Mouse (Mus musculus): ENCODE results near the gene Hist1h2bf.

Hist1h2bf gene

DNA sequence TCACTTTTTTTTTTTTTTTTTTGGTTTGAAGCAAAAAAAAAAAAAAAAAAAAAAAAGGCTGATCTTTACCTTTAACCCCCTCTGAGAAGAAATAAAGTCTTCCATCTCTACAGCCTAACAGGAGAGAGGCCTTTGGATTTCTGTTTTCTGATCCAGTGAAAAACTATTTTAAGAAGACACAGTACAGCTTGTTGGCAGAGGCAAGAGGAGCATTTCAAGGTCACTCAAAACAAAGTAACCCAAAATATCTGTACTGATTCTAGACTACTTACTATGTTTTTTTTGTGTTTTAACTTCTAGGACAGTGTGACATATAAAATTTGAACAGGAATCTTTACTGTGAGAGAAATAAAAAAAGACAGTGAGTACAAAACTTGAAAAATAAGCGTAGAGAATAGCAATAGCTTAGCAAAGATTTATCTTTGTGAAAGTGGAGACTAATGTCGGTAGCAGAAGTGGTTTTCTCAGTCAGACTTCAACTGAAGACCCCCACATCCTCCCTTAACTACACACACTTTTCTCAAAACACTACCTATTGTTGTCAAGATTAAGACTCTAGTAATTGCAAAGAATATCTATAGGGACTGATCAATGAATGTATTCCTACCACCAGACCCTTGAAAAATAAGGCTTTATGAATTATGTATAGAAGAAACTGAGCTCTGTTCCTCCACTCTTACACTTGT, 44.4 kb downstream of the Hist1h2bf start:
- DNase-seq (ENCODE audit: low spot score), result no peak

DNA sequence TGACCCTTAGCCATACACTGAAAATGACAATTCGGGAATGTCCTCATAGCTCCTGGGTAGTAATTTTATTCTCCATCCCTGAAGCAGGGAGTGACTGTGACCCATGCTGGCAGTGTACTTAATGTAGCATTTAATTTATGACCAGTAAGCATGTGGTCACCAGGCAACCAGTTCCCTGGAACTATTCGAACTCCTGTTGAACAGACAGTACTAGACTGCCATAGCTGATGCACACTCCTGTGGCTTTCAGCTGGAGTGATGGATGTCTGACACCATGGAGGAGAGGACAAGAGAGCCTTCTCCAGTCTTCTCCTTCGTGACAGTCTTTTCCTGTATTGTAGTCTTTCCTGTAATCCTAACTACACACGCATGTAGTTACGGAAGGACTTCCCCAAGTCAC, 45.0 kb downstream of the Hist1h2bf start:
- DNase-seq (ENCODE audit: low spot score), result no peak

DNA sequence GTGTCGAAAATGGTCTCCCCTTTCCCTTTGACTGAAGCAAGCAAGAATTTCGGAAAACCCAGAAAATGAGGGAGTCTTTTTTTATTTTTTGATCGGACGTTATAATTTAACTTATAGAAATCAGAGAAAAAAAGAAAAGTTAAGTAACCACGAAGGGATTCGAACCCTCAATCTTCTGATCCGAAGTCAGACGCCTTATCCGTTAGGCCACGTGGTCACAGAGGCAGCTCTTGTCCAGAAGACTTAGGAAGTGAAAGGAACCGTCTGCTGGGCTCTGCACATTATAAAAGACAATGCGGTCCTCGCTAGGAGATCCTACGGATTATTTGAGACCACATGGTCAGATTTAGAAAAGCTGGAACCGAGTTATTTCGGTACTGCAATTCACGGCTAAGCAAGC, 47.7 kb downstream of the Hist1h2bf start:
- peak; percentile 89 for DNase-seq (ENCODE audit: low spot score)

DNA sequence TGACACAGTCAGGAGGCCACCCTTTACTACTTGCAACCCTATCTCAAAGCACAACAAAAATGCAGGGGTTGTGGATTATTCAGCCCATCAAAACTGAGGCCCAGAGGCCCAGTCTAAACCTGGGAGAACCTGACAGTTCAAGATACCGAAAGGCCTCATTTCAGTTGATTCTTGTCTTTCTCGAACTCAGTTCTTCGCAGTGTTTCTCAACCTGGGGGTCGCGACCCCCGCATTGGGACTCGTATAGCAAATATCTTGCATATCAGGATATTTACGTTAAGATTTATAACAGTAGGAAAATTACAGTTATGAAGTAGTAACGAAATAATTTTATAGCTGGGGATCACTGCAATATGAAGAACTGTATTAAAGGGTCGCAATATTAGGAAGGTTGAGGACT, 48.1 kb downstream of the Hist1h2bf start:
- DNase-seq (ENCODE audit: low spot score), result no peak

DNA sequence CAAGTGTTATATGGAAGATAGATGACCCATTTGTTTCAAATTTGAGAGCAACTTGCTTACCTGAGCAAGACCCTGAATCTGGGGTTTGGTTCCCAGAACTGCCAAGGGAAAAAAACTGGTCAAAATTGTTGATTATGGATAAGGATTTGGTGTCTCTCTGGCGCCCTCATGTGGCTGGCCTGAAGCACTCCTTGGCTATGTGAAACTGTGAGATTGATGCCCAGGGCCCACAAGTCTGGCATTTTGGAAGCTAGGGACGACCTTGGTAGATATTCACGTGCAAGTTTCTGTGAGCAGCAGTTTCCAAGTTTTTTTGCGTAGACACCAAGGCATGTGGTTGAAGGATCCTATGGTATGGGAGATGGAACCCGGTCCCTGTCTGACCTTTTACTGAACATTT, 49.3 kb downstream of the Hist1h2bf start:
- DNase-seq (ENCODE audit: low spot score), result peak; percentile 82

DNA sequence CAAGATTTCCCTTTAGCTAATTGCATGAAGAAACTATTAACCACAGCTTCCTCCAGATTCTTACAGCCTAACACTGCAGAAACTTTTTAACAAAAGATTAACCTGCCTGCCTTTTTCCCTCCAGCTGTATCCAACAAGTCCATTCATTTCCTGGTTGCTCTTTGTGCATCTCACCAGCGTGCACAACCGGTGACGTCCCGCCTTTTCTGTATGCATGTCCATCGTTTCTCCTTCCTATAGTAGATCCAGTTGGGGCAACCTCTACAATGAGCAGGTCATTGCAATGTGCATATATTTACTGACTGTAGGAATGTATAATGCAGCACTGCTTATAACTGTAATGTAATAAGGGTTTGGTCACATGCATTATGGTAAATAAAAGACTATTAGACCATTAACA, 50.0 kb downstream of the Hist1h2bf start:
- DNase-seq (ENCODE audit: low spot score), result no peak

Data from urinary bladder, postnatal 25 days (tissue).